Mouse (Mus musculus) heart, adult 2 months (tissue): ENCODE data around the gene Rgs7. TPM values are rescaled to one million over a fixed set of nuclear protein-coding genes. Genes with fewer than 3 reads are reported as not detected.

Experiments used
- DNase-seq, 2 experiments: peaks; one replicate each; pipeline ENCODE4 v3.0.0; 2021
- H3K27ac ChIP-seq: fragments of 200-600 bp; 2 replicates; pipeline ENCODE4 v1.8.1; 2022
- H3K27me3 ChIP-seq: fragments of 200-500 bp; 2 replicates; pipeline ENCODE4 v1.6.1; 2012; ENCODE audit warnings: mild to moderate bottlenecking, low read length, inconsistent platforms, mixed read lengths; ENCODE audit not compliant: control insufficient read depth, insufficient read depth
- H3K36me3 ChIP-seq: fragments of 200-500 bp; 2 replicates; pipeline ENCODE4 v1.6.1; 2012; ENCODE audit warnings: low read length, inconsistent platforms; ENCODE audit not compliant: control insufficient read depth, insufficient read depth
- H3K4me1 ChIP-seq: fragments of 200-500 bp; 2 replicates; pipeline ENCODE4 v1.6.1; 2011; ENCODE audit warnings: low read length; ENCODE audit not compliant: control insufficient read depth, insufficient read depth
- H3K4me3 ChIP-seq: fragments of 200-600 bp; 2 replicates; pipeline ENCODE4 v1.8.1; 2022
- H3K79me2 ChIP-seq: fragments of 200-500 bp; replicated peaks from 2 replicates; pipeline ENCODE4 v1.6.1; 2012; ENCODE audit warnings: mild to moderate bottlenecking, inconsistent platforms, low read length, moderate library complexity, mixed read lengths; ENCODE audit not compliant: control insufficient read depth, insufficient read depth
- H3K9ac ChIP-seq: fragments of 200-500 bp; 2 replicates; pipeline ENCODE4 v1.6.1; 2012; ENCODE audit warnings: low read depth, mild to moderate bottlenecking, control low read depth, inconsistent platforms, low read length, mixed read lengths
- CTCF ChIP-seq: fragments of 200-600 bp; IDR thresholded peaks from 2 replicates; pipeline ENCODE4 v1.8.1; 2022; ENCODE audit warnings: antibody characterized with exemption, mild to moderate bottlenecking, moderate library complexity
- EP300 ChIP-seq: fragments of 200-500 bp; IDR thresholded peaks from 2 replicates; pipeline ENCODE4 v1.6.1; 2011; ENCODE audit warnings: low read depth, low read length, control low read depth; ENCODE audit not compliant: insufficient read depth
- POLR2A ChIP-seq: fragments of 200-500 bp; IDR thresholded peaks from 2 replicates; pipeline ENCODE4 v1.6.1; 2011; ENCODE audit warnings: mild to moderate bottlenecking, low read depth, low read length, control low read depth; ENCODE audit not compliant: insufficient read depth
- WGBS: fragments of 180-500 bp; shearing (Covaris S2); methylation state at CpG from one replicate; pipeline ENCODE4 v1.1.7; 2018; 5-methylcytosine and 5-hydroxymethylcytosine counted together
- intact Hi-C: fragments of 180-260 bp; cut with DNase I; formaldehyde crosslinking; loops from one replicate; pipeline ENCODE4 v1.15.1; 2025
- polyA plus RNA-seq: library from polyadenylated mRNA; depleted of rRNA; stranded (reverse); fragments of >200 nt; gene quantifications from 2 replicates; pipeline ENCODE4 v1.2.3, GENCODE M21; 2012
- total RNA-seq, 2 experiments: library from RNA; stranded (reverse); gene quantifications; 2 replicates each; pipeline ENCODE4 v1.2.3; 2021

Gene Rgs7
- total and polyA plus RNA-seq, 3 experiments = 1.3 to 3.0 (median 1.8) TPM

DNA sequence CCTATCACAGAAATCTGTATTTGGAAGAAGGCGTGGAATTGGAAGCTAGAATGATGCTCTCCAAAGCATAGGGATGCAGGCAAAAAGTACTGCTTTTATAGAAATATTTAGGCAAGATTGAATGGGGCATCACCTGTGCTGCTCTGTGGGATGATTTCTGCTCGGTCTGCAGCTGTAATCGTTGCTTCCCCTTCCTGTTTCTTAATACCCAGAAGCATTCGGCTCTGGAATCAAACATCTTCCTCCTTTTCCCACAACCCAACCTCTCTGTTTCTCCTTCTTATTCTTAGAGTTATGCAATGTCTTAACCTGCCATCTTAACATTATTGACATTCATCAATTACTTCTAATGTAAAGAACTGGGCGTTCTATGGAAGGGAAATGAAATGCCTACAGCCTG is 19.2 kb downstream of the Rgs7 start:
- no peaks in the 10 kb centered on the region for H3K79me2 ChIP-seq
- no peaks in the 10 kb centered on the region for H3K27me3 ChIP-seq
- TF ChIP-seq CTCF = no peak
- TF ChIP-seq POLR2A = no peak
- DNase-seq = no peak
- 64% methylated on average over 5 of the region's 5 CpGs for WGBS
- H3K27ac ChIP-seq = no peak overlapping the region
- no peaks in the 10 kb centered on the region for H3K36me3 ChIP-seq
- intact Hi-C loops = no loop called here
- no peak overlapping the region for H3K4me3 ChIP-seq
- no peaks in the 10 kb centered on the region for H3K4me1 ChIP-seq
- no peak overlapping the region for H3K9ac ChIP-seq

DNA sequence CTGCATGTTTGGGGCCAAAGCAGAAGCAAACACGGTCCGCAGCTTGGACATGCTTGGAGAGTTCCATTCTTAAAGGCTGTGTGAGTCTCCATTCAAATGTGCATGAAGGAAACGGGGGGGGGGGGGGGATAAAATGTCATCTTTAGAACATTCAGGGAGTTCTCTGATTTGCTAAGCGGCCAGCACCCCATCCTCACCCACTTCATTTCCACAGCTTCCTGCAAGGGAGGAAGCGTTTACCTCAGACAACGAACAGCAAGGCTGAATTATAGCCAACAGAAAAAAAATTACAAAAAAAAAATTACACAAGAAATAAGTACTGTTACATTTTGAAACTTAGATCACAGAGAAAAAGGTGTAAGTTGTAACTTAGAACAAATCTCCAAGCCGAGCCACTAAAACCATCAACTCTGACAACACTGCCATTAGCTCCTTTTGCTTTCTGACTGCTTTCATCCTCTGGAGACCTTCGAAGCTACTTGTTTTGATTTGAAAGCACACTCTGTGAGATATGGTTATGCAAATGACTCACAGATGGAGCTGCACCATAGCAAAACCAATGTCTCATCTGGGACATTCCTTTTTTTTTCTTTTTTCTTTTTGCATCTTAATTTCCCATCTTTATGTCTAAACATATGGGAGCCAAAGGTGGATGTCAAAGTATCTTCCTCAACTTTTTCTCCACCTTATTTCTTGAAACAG is 23.1 kb downstream of the Rgs7 start:
- no peaks in the 10 kb centered on the region for H3K27me3 ChIP-seq
- no peaks in the 10 kb centered on the region for H3K36me3 ChIP-seq
- H3K4me3 ChIP-seq = no peak overlapping the region
- no peak overlapping the region for H3K9ac ChIP-seq
- no peaks in the 10 kb centered on the region for H3K79me2 ChIP-seq
- no peak overlapping the region for H3K27ac ChIP-seq
- DNase-seq = no peak
- intact Hi-C loops = no loop called here
- H3K4me1 ChIP-seq = no peaks in the 10 kb centered on the region
- WGBS = 41% methylated on average over 8 of the region's 8 CpGs
- TF ChIP-seq POLR2A (no peak), EP300 (no peak), CTCF (no peak)

DNA sequence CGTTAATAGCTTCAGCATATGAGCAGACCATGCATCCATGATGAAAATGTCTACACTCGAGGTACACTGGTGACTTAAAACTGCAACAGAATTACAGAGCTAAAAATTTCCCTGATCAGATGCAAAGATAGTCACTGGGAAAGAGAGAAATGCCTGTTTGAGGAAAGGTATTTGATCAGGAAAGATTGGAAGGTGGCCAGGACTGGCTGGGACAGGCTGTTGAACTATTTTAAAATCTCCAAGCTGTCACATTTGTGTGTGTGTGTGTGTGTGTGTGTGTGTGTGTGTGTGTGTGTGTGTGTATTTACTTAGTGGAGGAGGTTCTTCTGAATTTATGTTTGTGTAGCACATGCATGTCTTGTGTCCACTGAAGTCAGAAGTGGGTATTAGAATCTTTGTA is 27.7 kb downstream of the Rgs7 start:
- intact Hi-C loops = no loop called here
- no peak overlapping the region for H3K9ac ChIP-seq
- TF ChIP-seq CTCF (no peak), EP300 (no peak), POLR2A (no peak)
- no peaks in the 10 kb centered on the region for H3K79me2 ChIP-seq
- H3K27ac ChIP-seq = no peak overlapping the region
- no peaks in the 10 kb centered on the region for H3K4me1 ChIP-seq
- H3K4me3 ChIP-seq = no peak overlapping the region
- 62% methylated on average over 2 of the region's 2 CpGs for WGBS
- no peaks in the 10 kb centered on the region for H3K36me3 ChIP-seq
- no peaks in the 10 kb centered on the region for H3K27me3 ChIP-seq
- no peak for DNase-seq

DNA sequence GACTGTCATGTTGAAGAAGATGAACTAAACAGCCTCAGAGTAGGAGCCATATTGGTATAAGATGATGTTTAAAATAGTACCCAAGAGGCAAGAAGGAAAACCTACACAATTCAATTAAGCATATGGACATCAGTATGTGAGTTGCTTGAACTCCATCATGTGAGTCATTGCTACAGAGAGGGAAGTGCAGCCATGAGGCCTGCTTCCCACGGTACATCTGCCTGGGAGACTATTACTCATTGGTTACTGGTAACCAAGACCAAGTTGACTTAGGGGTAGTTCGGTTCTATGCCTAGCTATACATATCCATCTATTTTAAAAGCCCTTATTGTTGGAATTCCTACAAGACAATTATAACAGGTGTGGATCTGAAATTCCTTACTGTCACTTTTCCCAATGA is 29.9 kb downstream of the Rgs7 start:
- TF ChIP-seq POLR2A (no peak), CTCF (no peak), EP300 (no peak)
- Histone ChIP-seq H3K27me3 (no peaks in the 10 kb centered on the region), H3K36me3 (no peaks in the 10 kb centered on the region), H3K4me1 (no peaks in the 10 kb centered on the region), H3K27ac (no peak overlapping the region), H3K4me3 (no peak overlapping the region), H3K79me2 (no peaks in the 10 kb centered on the region), H3K9ac (no peak overlapping the region)
- intact Hi-C loops = no loop called here
- WGBS = 93% methylated on average over 2 of the region's 2 CpGs
- DNase-seq = no peak

DNA sequence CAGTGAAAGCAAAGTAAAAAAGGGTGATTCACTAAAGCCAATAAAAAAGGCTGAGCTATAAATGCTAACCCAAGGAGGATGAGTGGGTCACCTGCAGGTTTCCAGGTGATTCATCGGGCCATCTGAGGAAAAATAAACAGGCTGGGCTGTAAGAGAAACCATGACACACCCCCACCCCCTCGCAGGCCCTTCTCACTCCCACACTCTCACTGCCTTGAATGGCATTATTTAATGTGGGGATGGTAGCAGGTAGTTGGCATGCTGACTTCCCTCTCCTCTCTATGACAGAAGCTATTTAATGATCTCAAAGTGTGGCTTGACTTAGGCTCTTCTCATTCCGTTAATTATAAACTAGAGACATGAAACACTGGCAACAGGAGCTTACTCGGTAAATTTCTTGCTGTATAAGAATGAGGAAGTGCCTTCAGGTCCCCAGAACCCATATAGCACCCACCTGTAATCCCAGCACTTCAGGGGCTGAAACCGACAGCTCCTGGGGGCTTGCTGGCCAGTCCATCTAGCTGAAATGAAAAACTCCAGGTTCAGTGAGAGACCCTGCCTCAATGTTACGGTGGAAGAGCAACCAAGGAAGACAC is 38.2 kb downstream of the Rgs7 start:
- H3K4me3 ChIP-seq = no peak overlapping the region
- H3K27ac ChIP-seq = no peak overlapping the region
- DNase-seq = no peak
- H3K4me1 ChIP-seq = no peaks in the 10 kb centered on the region
- no peaks in the 10 kb centered on the region for H3K27me3 ChIP-seq
- TF ChIP-seq POLR2A (no peak), CTCF (no peak), EP300 (no peak)
- WGBS = 89% methylated on average over 6 of the region's 6 CpGs
- no peaks in the 10 kb centered on the region for H3K79me2 ChIP-seq
- no peaks in the 10 kb centered on the region for H3K36me3 ChIP-seq
- H3K9ac ChIP-seq = no peak overlapping the region
- intact Hi-C loops = no loop called here

DNA sequence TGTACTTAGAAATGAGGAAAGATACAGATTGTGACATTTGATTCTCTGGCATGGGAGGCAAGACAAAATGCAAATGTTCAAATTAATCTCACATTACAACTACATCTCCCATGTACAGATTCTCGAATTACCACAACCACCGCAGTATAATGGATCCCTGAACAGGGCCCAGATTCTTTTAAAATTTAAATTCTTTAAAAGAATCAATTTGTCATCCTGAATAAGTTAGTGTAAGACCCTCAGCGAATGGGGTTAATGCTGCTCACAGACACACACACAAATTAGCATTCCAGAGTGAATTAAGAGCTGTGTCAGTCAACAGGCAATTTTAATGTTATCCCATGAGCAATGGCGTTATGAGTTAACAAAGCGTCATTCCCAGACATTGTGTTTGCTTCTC is 44.3 kb downstream of the Rgs7 start:
- 83% methylated on average over 5 of the region's 5 CpGs for WGBS
- H3K27ac ChIP-seq = no peak overlapping the region
- intact Hi-C loops = no loop called here

More for the DNA sequence above, 44.3 kb downstream of the Rgs7 start:
- TF ChIP-seq POLR2A = no peak
- TF ChIP-seq EP300 = no peak
- TF ChIP-seq CTCF = no peak
- Histone ChIP-seq H3K4me1 (no peaks in the 10 kb centered on the region), H3K79me2 (no peaks in the 10 kb centered on the region), H3K4me3 (no peak overlapping the region), H3K27me3 (no peaks in the 10 kb centered on the region), H3K36me3 (no peaks in the 10 kb centered on the region), H3K9ac (no peak overlapping the region)
- no peak for DNase-seq
